In the genomic region with DNA sequence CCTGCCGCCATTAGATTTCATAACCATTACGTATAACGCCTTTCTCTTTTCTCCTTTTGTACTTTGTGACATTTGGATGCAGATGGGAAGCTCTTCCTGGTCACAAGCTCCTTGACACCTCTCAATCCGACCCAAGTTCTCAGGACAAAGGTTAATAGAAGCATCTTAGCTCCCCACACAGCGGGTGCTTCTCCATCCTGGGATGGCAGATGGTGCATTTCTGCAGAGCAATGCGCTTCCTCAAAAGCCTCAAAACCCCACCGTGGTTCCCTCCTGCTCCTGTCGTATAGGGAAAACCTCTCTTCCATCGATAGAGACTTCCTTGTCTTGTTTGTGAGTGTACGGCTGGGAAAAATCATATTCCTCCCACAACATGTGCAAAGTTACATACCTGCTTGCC, we compare ENCODE assay signal across 9 mouse cellular contexts. TPM values are rescaled to one million over a fixed set of nuclear protein-coding genes. Genes with fewer than 3 reads are reported as not detected.
DNase-seq lines count a peak whose midpoint lies in the region; ATAC-seq lines count a peak whose summit lies in the region.
"Had no signal": no experiment of that assay in that cellular context is flagged by ENCODE, and none has a peak within 500 bp of the region (broad histone marks: within the 10 kb centered on the region; RNA-seq: fewer than 3 reads in every experiment).

No protein-coding gene starts in this region.

- WGBS in neural tube, embryonic 11.5 days: 36% methylated on average over 10 of the region's 10 CpGs
- 45% methylated on average over 10 of the region's 10 CpGs for WGBS in limb, embryonic 15.5 days
- WGBS in stomach, embryonic 16.5 days: 39% methylated on average over 10 of the region's 10 CpGs

- no peaks in the 10 kb centered on the region for H3K9me3 ChIP-seq in neural tube, embryonic 11.5 days (ENCODE audit: control insufficient read depth, low read length)
- H3K9me3 ChIP-seq in limb, embryonic 15.5 days: no peaks in the 10 kb centered on the region
- no peaks in the 10 kb centered on the region for H3K9me3 ChIP-seq in stomach, embryonic 16.5 days (replicated peaks; ENCODE audit: control insufficient read depth, low read length)

- no peaks in the 10 kb centered on the region; the same call in 1 of the 2 replicates for H3K36me3 ChIP-seq in neural tube, embryonic 11.5 days (ENCODE audit: control insufficient read depth, insufficient read depth, low read length)
- H3K36me3 ChIP-seq in limb, embryonic 15.5 days: peaks cover 9% of the 10 kb centered on the region; the same call in 1 of the 2 replicates
- H3K36me3 ChIP-seq in stomach, embryonic 16.5 days (ENCODE audit: control insufficient read depth, insufficient read depth, low read length): peaks cover 1% of the 10 kb centered on the region; the same call in 1 of the 2 replicates

- DNase-seq in cerebellum, adult 9-11 months: peak; percentile 13
- DNase-seq in cerebellum, adult 9-10 months: no peak
- no peak for DNase-seq in neural tube, embryonic 11.5 days (ENCODE audit: low spot score)
- DNase-seq in neural tube, embryonic 10.5 days (ENCODE audit: extremely low spot score, low spot score): no peak
- DNase-seq in yolk sac, embryonic 10.5 days (ENCODE audit: low spot score): no peak
- DNase-seq in left cerebral cortex, postnatal 36 days (ENCODE audit: low spot score in 2 of 2): no peak
- DNase-seq: adrenal gland, postnatal 10 days had no signal

- intact Hi-C loops in left cerebral cortex, postnatal 36 days (cut with DNase I): no loop called here

- no peaks in the 10 kb centered on the region for H3K27me3 ChIP-seq in neural tube, embryonic 11.5 days (ENCODE audit: control insufficient read depth, insufficient read depth, low read length)
- H3K27me3 ChIP-seq in limb, embryonic 15.5 days: no peaks in the 10 kb centered on the region
- H3K27me3 ChIP-seq in stomach, embryonic 16.5 days (ENCODE audit: control insufficient read depth, insufficient read depth, low read length): no peaks in the 10 kb centered on the region

- H3K9ac ChIP-seq in neural tube, embryonic 11.5 days (ENCODE audit: low read length): no peak overlapping the region
- no peak overlapping the region for H3K9ac ChIP-seq in limb, embryonic 15.5 days
- peak overlapping the region; percentile 39; the same call in 1 of the 2 replicates for H3K9ac ChIP-seq in stomach, embryonic 16.5 days (ENCODE audit: low read length)

- no peak for ATAC-seq in neural tube, embryonic 11.5 days (ENCODE audit: insufficient read depth, low FRiP score, low TSS enrichment)
- ATAC-seq in limb, embryonic 15.5 days (ENCODE audit: insufficient number of reproducible peaks, low FRiP score, low TSS enrichment, low read depth): no peak
- no peak for ATAC-seq in stomach, embryonic 16.5 days (ENCODE audit: insufficient read depth, low FRiP score)

- H3K4me2 ChIP-seq in neural tube, embryonic 11.5 days (ENCODE audit: low read depth): peak overlapping the region; percentile 63
- H3K4me2 ChIP-seq in limb, embryonic 15.5 days: peak overlapping the region; percentile 42
- peak overlapping the region; percentile 56 for H3K4me2 ChIP-seq in stomach, embryonic 16.5 days (ENCODE audit: low read depth, low read length)

- peaks cover 11% of the 10 kb centered on the region for H3K4me1 ChIP-seq in neural tube, embryonic 11.5 days (ENCODE audit: control insufficient read depth, insufficient read depth, low read length)
- peaks cover 24% of the 10 kb centered on the region for H3K4me1 ChIP-seq in limb, embryonic 15.5 days
- H3K4me1 ChIP-seq in stomach, embryonic 16.5 days (ENCODE audit: control insufficient read depth, insufficient read depth, low read length): peaks cover 25% of the 10 kb centered on the region

- H3K27ac ChIP-seq in neural tube, embryonic 11.5 days (ENCODE audit: low read depth, low read length): no peak overlapping the region
- H3K27ac ChIP-seq in limb, embryonic 15.5 days: no peak overlapping the region
- H3K27ac ChIP-seq in stomach, embryonic 16.5 days (ENCODE audit: low read length): no peak overlapping the region

- no peak overlapping the region for H3K4me3 ChIP-seq in neural tube, embryonic 11.5 days (ENCODE audit: low read depth, low read length)
- peak overlapping the region; percentile 98; the same call in 1 of the 2 replicates for H3K4me3 ChIP-seq in limb, embryonic 15.5 days
- peak overlapping the region; percentile 99 for H3K4me3 ChIP-seq in stomach, embryonic 16.5 days (replicated peaks; ENCODE audit: low read length)

RNA-seq across cellular contexts. Expression of a gene that starts 1.8 kb away (rescaled TPM):
- polyA plus RNA-seq in neural tube, embryonic 11.5 days (2014; fragmentation: Nextera tagmentation; extraction: Ambion mirVana): 88.1 and 98.2 TPM in 2 replicates
- polyA plus RNA-seq in limb, embryonic 15.5 days (2015; fragmentation: Nextera tagmentation; extraction: Ambion mirVana): 64.7 and 70.1 TPM in 2 replicates
- polyA plus RNA-seq in stomach, embryonic 16.5 days (2015; fragmentation: Nextera tagmentation; extraction: Ambion mirVana): 66.6 and 67.8 TPM in 2 replicates
- 10 to 100 TPM; 64.9 to 70.0 TPM for total RNA-seq in left cerebral cortex, postnatal 36 days (2021)

RNA-seq across cellular contexts. Expression of a gene that starts 1.9 kb away (rescaled TPM):
- 56.3 and 60.5 TPM in 2 replicates for polyA plus RNA-seq in neural tube, embryonic 11.5 days (2014; fragmentation: Nextera tagmentation; extraction: Ambion mirVana)
- polyA plus RNA-seq in limb, embryonic 15.5 days (2015; fragmentation: Nextera tagmentation; extraction: Ambion mirVana): 45.1 and 46.4 TPM in 2 replicates
- 49.5 and 53.5 TPM in 2 replicates for polyA plus RNA-seq in stomach, embryonic 16.5 days (2015; fragmentation: Nextera tagmentation; extraction: Ambion mirVana)
- 1 to 10 TPM; 2.6 to 4.5 TPM for total RNA-seq in left cerebral cortex, postnatal 36 days (2021)

RNA-seq across cellular contexts. Expression of a gene that starts 50.0 kb away (rescaled TPM):
- 1.6 and 2.5 TPM in 2 replicates for polyA plus RNA-seq in neural tube, embryonic 11.5 days (2014; fragmentation: Nextera tagmentation; extraction: Ambion mirVana)
- polyA plus RNA-seq in limb, embryonic 15.5 days (2015; fragmentation: Nextera tagmentation; extraction: Ambion mirVana): 0.63 and 0.82 TPM in 2 replicates
- 0.79 and 3.1 TPM in 2 replicates for polyA plus RNA-seq in stomach, embryonic 16.5 days (2015; fragmentation: Nextera tagmentation; extraction: Ambion mirVana)
- total RNA-seq in left cerebral cortex, postnatal 36 days (2021): 1 to 10 TPM in 1 of 2 experiments, not detected in 1; 2.8 TPM

RNA-seq across cellular contexts. Expression of a gene that starts 55.1 kb away (rescaled TPM):
- polyA plus RNA-seq in neural tube, embryonic 11.5 days (2014; fragmentation: Nextera tagmentation; extraction: Ambion mirVana): 20.2 and 23.3 TPM in 2 replicates
- 15.9 and 16.0 TPM in 2 replicates for polyA plus RNA-seq in limb, embryonic 15.5 days (2015; fragmentation: Nextera tagmentation; extraction: Ambion mirVana)
- polyA plus RNA-seq in stomach, embryonic 16.5 days (2015; fragmentation: Nextera tagmentation; extraction: Ambion mirVana): 13.7 and 14.8 TPM in 2 replicates
- 10 to 100 TPM; 10.2 to 15.8 TPM for total RNA-seq in left cerebral cortex, postnatal 36 days (2021)

RNA-seq across cellular contexts. Expression of a gene that starts 55.5 kb away (rescaled TPM):
- polyA plus RNA-seq in neural tube, embryonic 11.5 days (2014; fragmentation: Nextera tagmentation; extraction: Ambion mirVana): 43.9 and 44.7 TPM in 2 replicates
- 24.7 and 29.8 TPM in 2 replicates for polyA plus RNA-seq in limb, embryonic 15.5 days (2015; fragmentation: Nextera tagmentation; extraction: Ambion mirVana)
- 22.7 and 24.7 TPM in 2 replicates for polyA plus RNA-seq in stomach, embryonic 16.5 days (2015; fragmentation: Nextera tagmentation; extraction: Ambion mirVana)
- total RNA-seq in left cerebral cortex, postnatal 36 days (2021): 10 to 100 TPM; 14.8 to 18.0 TPM
